Mouse (Mus musculus): ENCODE measurements around the gene Aoc1. TPM values are rescaled to one million over a fixed set of nuclear protein-coding genes. Genes with fewer than 3 reads are reported as not detected.
"Not testable (repeated sequence)": the region's sequence is repeated elsewhere in the genome, so short reads cannot be mapped to it uniquely, and the experiment has no call there.

Gene Aoc1
- polyA plus RNA-seq, 1 experiment = 0.04 TPM

DNA sequence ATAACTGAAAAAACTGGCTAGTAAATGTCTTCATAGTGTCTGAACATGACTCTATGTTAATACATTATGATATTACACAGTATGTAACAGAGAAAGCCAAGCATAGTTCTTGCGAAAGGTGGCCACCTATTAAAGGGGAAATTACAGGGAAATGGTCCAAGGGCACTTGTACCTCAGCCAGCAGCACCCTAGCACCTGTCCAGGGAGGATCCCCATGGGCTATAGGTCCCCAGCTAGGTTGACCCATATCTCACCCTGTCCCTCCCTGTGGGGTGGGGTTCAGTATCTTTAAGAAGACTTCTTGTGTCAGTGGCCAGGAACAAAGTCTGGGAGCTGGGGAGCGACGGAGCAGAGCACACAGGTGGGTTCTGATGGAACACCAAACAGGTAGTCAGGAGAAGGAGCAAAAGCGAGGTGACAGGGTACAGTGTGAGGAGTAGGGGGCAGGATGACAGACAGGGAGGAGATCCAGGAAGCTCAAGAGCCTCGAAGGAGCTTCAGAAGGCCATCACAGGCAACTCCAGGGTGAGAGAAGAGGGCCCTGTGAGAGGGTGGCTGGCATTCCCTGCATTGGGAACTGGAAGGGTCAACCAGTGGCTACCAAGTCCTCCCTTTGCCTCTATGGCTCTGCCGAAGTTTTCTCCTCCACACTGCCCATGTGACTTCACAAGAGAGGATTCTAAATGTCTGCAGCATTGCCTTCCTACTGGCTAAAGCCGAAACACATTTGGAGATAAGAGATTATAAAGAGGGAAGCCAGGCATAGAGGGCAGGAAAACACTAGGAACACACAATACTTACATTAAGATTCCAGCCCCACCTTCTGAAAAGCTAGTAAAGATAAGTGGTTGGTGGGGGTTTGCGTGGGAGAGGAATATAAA, 22.5 kb downstream of the Aoc1 start:
- no peak for TF ChIP-seq CTCF (IDR thresholded peaks at IDR 0.05; ENCODE audit: borderline replicate concordance, extremely low read depth, insufficient read depth, insufficient read length)
- no peak for TF ChIP-seq POLR2A (IDR thresholded peaks at IDR 0.05; ENCODE audit: borderline replicate concordance, extremely low read depth, insufficient read depth, insufficient read length, poor library complexity, severe bottlenecking)

DNA sequence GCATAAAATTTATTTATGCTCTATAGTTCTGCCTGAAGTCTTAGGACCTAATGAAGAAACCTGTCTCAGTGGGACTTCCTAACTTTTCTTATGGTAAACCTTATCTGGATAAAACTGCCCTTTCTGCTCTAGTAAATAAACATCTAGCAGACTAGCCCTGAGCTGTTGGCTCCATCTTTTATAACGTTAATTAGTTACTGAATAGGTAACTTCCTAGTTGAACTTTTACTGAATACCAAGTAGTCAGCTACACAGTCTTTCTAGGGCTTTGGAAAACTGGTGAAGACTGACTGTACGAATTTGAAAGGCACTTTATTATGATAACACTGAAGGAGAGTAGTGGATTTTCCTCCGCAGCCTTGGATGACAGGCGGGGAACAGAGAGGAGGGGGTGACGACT, 23.2 kb downstream of the Aoc1 start:
- TF ChIP-seq CTCF (IDR thresholded peaks at IDR 0.05; ENCODE audit: borderline replicate concordance, extremely low read depth, insufficient read depth, insufficient read length) = no peak
- no peak for TF ChIP-seq POLR2A (IDR thresholded peaks at IDR 0.05; ENCODE audit: borderline replicate concordance, extremely low read depth, insufficient read depth, insufficient read length, poor library complexity, severe bottlenecking)
- no peak for DNase-seq (ENCODE audit: low read depth)

More for the DNA sequence above, 22.5 kb downstream of the Aoc1 start:
- no peak for DNase-seq (ENCODE audit: low read depth)

DNA sequence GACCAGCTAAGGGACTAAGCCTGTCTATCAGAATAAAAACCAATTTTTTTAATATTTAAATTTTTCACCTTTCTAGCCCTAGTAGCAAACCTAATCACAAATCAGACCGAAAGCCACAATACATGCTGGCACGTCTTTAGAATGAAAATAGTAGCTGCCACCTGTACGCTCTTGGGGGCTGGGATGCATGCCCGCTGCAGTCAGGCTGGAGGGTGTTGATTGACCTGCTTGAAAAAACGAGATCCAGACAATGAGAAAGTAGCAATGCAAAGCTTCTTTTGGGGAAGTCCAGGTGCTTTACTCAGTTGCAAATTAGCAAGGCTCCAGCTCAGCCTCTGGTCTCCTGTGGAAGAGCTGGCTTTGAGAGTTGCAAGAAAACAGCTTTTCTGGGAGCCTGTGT, 24.3 kb downstream of the Aoc1 start:
- TF ChIP-seq CTCF (IDR thresholded peaks at IDR 0.05; ENCODE audit: borderline replicate concordance, extremely low read depth, insufficient read depth, insufficient read length) = no peak
- TF ChIP-seq POLR2A (IDR thresholded peaks at IDR 0.05; ENCODE audit: borderline replicate concordance, extremely low read depth, insufficient read depth, insufficient read length, poor library complexity, severe bottlenecking) = no peak
- DNase-seq (ENCODE audit: low read depth) = no peak

DNA sequence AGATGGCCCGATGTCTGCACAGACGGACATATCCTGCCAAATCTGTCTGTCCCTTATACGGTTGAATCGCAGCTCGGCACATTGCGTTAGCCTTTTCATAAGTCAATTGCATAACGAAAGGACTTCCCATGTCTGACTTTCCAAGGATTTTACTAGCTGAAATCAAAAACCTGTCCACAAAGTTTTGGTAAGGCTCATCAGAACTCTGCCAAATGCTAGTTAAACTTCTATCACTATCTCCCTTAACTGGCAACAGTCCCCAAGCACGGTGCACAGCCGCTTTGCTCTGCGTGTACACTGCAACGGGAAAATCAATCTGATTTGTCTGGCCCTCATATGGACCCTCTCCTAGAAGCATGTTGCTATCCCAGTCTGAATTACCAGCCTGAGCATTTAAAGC, 28.6 kb downstream of the Aoc1 start:
- not testable (repeated sequence) for DNase-seq (ENCODE audit: low read depth)

DNA sequence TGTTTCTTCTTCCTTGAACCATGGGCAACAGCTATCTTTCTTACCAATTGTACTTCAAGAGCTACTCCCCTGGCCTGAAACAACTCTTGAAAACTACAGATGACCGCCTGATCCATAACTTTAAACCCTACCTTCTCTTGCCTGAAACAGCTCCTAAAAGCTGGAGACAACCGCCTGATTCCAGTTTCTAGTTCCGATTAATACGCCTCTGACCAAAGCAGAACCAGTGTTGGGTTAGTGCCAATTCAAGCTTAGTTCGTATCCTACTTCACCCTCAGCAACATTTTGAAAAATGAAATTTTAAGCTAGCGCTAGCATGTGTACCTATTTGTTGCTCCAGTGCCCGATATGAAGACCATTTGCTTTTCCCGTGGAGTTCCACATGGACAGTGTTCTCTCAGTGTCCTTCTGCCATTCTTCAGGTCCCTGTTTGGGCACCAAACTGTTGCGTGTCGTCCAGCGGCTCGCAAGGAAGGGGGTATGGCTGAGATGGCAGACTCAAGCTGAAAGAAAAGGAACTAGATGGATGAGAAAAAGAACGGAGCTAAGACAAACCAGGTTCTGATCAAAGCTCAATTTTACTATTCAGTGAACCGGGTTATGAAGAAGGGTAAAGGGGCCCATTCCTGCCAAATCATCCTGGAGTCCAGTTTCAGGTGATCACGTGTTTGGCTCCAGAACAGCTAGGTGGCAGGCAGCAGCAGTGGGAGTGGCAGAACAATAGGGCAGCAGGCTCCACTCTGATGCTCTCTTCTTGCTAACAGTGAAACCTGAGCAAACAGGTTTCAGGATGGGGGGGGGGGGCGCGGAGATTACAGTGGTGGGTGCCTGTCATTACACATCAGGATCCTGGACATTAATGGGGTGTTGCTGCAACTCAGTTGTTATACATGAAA, 30.1 kb downstream of the Aoc1 start:
- DNase-seq (ENCODE audit: low read depth) = no peak
- TF ChIP-seq POLR2A (IDR thresholded peaks at IDR 0.05; ENCODE audit: borderline replicate concordance, extremely low read depth, insufficient read depth, insufficient read length, poor library complexity, severe bottlenecking) = no peak
- TF ChIP-seq CTCF (IDR thresholded peaks at IDR 0.05; ENCODE audit: borderline replicate concordance, extremely low read depth, insufficient read depth, insufficient read length) = no peak

DNA sequence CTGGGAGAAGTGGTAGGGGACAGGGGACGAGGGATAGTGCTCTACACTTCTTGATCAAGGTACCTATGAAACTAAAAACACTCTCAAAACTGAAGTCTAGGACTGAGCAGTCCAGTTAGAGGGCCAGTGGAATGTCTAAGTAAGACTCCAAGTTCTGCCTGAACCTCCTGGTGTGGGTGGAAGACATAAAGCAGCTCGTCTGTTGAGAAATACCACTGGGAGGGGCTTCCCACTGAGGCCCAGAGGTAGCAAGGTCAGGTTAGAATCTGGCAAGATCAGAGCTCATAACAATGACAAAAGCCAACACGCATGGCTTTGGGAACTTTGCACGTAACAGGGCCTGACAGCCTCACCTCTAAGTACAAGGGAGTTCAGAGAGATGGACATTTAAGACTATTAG, 30.7 kb downstream of the Aoc1 start:
- TF ChIP-seq POLR2A (IDR thresholded peaks at IDR 0.05; ENCODE audit: borderline replicate concordance, extremely low read depth, insufficient read depth, insufficient read length, poor library complexity, severe bottlenecking) = no peak
- no peak for TF ChIP-seq CTCF (IDR thresholded peaks at IDR 0.05; ENCODE audit: borderline replicate concordance, extremely low read depth, insufficient read depth, insufficient read length)
- no peak for DNase-seq (ENCODE audit: low read depth)

DNA sequence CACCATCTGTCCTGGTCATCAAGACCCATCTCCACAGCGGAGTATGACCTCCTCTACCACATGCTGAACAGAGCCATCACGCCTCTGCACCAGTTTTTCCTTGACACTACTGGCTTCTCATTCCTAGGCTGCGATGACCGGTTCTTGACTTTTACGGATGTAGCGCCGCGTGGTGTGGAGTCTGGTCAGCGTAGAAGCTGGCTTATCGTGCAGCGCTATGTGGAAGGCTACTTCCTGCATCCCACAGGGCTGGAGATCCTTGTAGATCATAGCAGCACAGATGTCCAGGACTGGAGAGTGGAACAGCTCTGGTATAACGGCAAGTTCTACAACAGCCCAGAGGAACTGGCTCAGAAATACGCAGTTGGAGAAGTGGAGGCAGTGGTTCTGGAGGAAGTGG, 32.9 kb downstream of the Aoc1 start:
- TF ChIP-seq POLR2A (IDR thresholded peaks at IDR 0.05; ENCODE audit: borderline replicate concordance, extremely low read depth, insufficient read depth, insufficient read length, poor library complexity, severe bottlenecking) = no peak
- no peak for TF ChIP-seq CTCF (IDR thresholded peaks at IDR 0.05; ENCODE audit: borderline replicate concordance, extremely low read depth, insufficient read depth, insufficient read length)
- no peak for DNase-seq (ENCODE audit: low read depth)

DNA sequence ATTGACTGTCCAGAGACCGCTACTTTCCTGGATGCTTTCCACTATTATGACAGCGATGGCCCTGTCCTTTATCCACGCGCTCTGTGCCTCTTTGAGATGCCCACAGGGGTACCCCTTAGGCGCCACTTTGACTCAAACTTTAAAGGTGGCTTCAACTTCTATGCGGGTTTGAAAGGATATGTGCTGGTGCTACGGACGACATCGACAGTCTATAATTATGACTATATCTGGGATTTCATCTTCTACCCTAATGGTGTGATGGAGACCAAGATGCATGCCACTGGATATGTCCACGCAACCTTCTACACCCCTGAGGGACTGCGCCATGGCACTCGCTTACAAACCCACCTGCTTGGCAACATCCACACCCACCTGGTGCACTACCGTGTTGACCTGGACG, 33.7 kb downstream of the Aoc1 start:
- no peak for TF ChIP-seq POLR2A (IDR thresholded peaks at IDR 0.05; ENCODE audit: borderline replicate concordance, extremely low read depth, insufficient read depth, insufficient read length, poor library complexity, severe bottlenecking)
- no peak for TF ChIP-seq CTCF (IDR thresholded peaks at IDR 0.05; ENCODE audit: borderline replicate concordance, extremely low read depth, insufficient read depth, insufficient read length)
- DNase-seq (ENCODE audit: low read depth) = no peak

DNA sequence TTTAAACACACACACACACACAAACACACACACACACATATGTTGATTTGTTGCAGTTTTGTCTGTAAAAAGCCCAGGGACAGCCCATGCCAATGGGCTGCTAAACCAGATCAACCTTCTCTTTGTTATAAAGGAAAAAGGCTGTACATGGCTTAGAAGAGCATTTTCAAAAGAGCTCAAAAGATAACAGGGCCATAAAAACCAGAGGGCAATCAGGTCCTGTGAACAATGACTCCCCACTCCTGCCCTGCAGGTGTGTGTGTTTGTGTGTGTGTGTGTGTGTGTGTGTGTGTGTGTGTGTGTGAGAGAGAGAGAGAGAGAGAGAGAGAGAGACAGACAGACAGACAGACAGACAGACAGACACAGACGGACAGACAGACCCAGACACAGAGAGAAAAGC, 36.5 kb downstream of the Aoc1 start:
- TF ChIP-seq POLR2A (IDR thresholded peaks at IDR 0.05; ENCODE audit: borderline replicate concordance, extremely low read depth, insufficient read depth, insufficient read length, poor library complexity, severe bottlenecking) (no peak), CTCF (IDR thresholded peaks at IDR 0.05; ENCODE audit: borderline replicate concordance, extremely low read depth, insufficient read depth, insufficient read length) (no peak)

DNA sequence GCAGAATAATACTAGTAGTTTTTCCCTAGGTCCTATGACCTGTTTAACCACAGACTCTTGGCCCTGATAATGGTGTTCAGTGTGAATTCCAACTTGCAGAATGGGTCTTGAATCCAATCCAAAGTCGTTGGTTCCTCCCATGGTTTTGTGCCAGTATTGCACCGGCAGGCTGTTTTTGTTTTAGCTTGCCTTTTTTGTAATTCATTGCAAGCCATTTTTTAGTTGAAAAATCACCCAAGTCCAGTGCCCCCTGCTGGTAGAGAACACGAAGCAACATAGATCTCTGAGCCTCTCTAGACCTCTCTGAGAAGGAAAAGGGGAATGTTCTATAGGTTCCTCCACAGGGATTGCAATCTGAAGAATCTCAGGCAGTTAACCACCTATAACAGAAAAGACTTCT, 39.3 kb downstream of the Aoc1 start:
- peak; percentile 26 for DNase-seq (ENCODE audit: low read depth)
- TF ChIP-seq POLR2A (IDR thresholded peaks at IDR 0.05; ENCODE audit: borderline replicate concordance, extremely low read depth, insufficient read depth, insufficient read length, poor library complexity, severe bottlenecking) (no peak), CTCF (IDR thresholded peaks at IDR 0.05; ENCODE audit: borderline replicate concordance, extremely low read depth, insufficient read depth, insufficient read length) (peak; percentile 27; the same call in 1 of the 2 replicates)

More for the DNA sequence above, 36.5 kb downstream of the Aoc1 start:
- DNase-seq (ENCODE audit: low read depth) = no peak

DNA sequence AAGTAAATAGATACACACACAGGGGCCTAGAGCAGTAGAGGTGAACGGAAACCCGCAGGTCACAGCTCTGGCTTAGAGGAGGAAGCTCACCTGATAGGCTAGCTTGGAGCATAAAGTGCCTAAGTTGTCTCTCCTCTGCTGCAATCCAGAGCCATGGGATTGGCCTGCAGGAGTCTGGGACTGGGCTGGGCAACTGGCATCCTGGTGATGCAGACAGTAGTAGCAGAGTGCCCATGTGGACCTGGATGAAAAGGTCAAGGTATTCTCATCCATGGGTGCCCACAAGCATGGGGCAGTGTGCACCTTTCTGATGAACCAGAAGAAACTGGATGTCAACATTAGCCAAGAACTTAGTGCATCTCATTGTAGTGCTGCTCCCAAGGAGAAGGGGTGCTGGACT, 40.9 kb downstream of the Aoc1 start:
- no peak for DNase-seq (ENCODE audit: low read depth)
- no peak for TF ChIP-seq CTCF (IDR thresholded peaks at IDR 0.05; ENCODE audit: borderline replicate concordance, extremely low read depth, insufficient read depth, insufficient read length)
- TF ChIP-seq POLR2A (IDR thresholded peaks at IDR 0.05; ENCODE audit: borderline replicate concordance, extremely low read depth, insufficient read depth, insufficient read length, poor library complexity, severe bottlenecking) = no peak
